Mouse (Mus musculus) ovary, adult 2 months (tissue): ENCODE results near the gene Fgf11. TPM values are rescaled to one million over a fixed set of nuclear protein-coding genes. Genes with fewer than 3 reads are reported as not detected.

ENCODE experiments used
- polyA plus RNA-seq: library from polyadenylated mRNA; depleted of rRNA; stranded (reverse); fragments of >200 nt; gene quantifications from 2 replicates; pipeline ENCODE4 v1.2.3, GENCODE M21; 2012; rRNA removed

Gene Fgf11
- polyA plus RNA-seq = 7.8 and 8.5 TPM in 2 replicates

DNA sequence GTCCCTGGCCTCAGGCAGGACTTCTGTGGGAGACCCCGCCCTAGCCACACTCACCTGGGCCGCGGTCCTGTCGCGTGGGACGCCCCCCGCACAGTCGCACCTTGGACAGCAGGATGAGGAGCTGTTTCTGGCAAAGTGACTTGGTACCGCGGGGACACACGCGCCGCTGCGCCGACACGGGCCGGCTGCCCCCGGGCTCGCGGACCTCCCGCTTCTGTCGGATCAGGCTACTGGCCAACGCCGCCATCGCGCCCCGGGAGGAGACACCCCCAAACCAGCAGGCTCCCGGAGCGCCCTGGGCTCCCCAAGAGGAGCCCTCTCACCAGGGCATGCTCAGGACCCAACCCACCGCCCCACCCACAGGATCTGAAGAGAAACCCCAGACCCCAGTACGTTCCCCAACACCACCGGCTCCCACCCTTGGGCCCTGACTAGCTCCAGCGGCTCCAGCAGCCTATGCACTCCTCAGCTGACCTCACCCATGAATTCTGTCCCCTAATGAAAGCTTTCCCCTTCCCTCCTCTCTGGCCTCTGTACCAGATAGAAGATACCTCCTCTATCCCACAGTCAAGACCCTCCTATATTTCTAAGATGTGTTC is at the start of gene Fgf11:
Gene Fgf11, minus strand, starts transcription at position 479 of the 599 bp plus-strand sequence.

GRCm38 (mm10) chr11:69846198-69846680 is 44.6 kb upstream of the Fgf11 start, which contains the start of gene Plscr3:
Gene Plscr3 (plus strand): TSS chr11:69846376.

DNA sequence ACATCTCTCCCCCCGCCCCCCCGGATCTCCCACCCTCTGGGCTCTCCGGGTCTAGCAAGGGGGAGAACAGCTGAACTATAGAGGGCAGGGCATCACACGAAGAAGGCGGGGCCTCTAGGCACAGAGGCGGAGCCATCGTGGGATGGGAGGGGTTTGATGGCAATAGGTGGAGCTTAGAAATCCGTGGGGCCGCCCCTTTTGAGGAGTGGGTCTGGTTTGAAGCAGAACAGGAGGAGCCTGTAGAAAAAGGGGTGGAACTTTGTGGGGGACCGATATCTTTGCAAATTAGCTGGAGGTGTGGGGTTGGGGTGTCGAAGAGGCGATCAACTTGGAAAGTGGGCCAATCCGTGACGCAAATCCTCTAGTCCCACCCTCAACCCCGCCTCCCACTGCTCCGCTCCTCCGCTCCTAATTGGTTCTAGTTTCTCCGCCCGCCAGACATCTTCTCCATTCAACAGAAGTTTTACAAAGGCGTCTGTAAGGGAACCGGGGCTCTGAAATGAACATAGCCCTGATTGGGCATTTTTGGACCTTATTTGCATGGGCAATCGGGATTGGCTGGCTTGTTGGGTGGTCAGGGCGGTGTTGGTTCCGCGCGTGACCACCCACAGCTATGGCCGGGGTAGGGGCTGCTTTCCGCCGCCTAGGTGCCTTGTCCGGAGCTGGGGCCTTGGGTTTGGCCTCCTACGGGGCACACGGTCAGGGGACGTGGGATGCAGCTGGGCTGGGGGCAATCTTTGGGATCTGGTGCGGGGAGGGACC is 36.5 kb upstream of the Fgf11 start, which contains the start of gene Tmem256:
Gene Tmem256, plus strand, starts transcription at position 563 of the 762 bp plus-strand sequence.

DNA sequence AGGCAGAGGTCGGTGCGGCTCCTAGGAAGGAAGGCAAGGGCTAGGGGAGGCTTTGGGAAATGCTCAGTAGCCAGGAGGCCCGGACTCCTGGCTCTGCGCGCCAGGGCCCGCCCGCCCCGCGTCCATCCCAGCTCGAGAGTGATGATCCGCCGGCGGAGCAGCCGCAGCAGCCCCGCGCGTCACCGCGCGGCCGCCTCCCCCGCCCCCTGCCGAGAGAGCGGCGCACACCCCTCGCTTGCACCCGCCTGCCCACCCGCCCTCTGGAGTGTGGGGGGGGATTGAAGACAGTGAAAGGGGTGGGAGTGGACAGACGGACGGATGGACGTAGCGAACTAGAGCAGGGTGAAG is 35.9 kb upstream of the Fgf11 start, which contains the start of gene Nlgn2:
Gene Nlgn2, minus strand, starts transcription at position 181 of the 348 bp plus-strand sequence.

DNA sequence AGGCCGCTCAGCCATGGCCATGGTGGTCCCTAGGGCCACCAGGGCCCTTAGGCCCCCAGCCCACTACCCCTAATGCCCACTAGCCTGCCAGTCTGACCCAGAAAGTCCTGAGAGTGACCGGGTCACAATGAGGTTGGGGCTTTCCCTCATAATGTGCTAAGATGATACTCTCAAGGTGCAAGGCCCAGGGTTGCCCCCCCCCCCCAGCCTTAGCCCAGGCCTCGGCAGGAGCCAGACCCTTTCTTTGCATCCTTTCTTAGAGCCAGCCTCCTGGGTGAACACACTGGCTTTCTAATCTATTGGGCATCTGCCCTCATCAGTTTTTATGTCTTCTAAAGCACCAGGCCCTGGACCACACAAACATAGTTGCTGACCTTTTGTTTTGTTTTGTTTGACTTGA is 20.4 kb upstream of the Fgf11 start, which contains the start of gene Spem1:
Gene Spem1, minus strand, starts transcription at position 101 of the 400 bp plus-strand sequence.

GRCm38 (mm10) chr11:69818365-69818764 is 16.7 kb upstream of the Fgf11 start, which contains the start of gene Spem2:
Gene Spem2 (minus strand): TSS chr11:69818465.

DNA sequence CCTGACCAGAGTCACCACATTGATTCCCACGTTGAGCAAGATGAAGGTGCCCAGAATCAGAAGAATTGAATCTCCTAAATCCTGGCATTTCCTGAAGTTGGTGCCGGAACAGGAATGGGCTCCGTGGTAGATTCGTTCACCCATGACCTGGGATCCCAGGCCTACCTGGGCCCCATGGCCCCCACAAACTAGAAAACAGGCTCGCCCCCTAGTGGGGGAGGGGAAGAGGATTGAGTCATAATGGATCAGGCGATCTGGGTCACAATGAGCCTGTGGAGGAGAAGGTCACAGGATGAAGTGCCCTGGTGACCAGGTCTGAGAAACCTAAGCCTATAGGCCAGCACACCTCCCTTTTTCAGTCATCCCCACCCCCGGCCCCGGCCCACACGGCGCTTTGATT is 13.5 kb upstream of the Fgf11 start, which contains the start of gene Gm39566:
Gene Gm39566, minus strand, starts transcription at position 144 of the 400 bp plus-strand sequence.

DNA sequence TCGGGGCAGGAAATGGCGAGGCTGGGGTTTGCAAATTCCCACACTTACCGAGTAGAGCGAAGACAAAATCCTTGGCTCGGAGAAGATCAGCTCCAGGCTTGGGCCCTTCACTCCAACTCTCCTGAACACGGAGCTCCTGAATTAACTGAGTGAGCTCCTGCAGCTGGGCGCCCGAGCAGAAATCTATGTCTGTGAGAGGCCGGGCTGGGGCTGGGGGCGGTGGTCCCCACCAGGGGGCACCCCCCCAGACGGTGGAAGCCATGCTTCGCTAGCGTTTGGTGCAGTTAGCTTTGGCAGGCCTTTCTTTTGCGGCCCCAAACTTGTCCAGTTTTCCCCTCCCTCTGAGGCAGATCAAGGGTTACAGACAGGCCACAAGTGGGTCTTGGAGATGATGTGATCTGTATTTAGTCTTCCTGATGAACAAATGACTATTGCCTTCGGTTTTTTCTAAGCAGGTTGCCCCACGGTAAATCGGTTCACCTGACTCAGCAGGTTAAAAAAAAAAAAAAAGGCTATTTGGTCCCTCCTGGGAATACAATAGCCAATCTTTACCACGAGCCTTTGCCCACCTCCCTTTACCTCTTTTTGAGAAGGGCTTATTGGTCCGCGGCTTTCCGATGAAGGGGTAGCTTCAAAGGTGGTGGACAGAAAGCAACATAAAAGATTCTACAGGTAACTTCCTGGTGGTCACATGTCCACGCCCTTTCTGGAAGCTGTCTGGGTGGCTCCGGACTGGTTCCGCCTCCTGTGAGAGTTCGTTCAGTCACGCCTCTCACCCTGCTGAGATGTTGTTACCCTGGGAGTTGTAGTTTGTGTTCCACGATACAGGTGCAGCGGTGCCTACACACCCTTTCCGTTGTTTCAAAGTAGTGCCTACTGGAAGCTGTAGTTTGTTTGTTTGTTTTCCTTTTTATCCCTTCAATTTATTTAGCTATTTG is 3.6 kb upstream of the Fgf11 start, which contains the start of gene Tmem102:
Gene Tmem102, minus strand, starts transcription at position 653 of the 938 bp plus-strand sequence.

DNA sequence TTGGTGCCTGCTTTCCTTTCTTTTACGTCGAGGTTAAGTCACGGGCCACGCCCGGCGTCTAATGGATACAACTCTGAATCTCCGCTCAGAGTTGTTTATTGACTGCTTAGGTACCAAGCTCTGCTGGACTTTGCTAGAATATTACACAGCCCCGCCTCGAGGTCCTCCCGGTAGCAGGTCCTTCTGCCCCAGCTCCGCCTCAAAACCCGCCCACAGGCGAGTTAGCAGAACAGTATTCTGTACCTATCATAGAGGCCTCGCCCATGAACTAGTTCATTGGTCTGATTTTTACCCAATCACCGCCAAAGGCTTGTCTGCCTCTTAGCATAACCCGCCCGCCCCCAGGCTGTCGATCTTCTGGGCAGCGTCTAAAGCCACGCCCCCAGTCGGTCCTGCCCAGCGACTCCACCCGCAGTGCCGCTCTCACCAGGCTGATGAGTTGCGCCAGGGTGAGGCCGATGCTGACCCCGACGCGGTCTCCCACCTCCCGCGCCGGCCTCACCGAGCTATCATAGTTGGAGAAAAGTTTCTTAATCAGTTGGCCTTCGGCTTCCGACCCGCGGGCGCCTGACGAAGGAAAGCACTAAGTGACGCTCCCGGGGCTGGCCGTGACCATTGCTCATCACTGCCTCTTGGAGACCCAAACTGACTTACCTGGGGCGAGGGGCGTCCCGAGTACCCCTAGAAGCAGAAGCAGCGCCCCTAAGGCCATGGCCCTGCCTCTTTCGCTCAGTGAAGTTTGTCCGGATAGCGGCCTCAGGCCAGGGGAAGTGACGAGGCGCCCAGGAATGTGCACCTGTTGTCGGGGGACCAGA is 6.3 kb downstream of the Fgf11 start, which contains the start of gene Chrnb1:
Gene Chrnb1, minus strand, starts transcription at position 776 of the 815 bp plus-strand sequence.

DNA sequence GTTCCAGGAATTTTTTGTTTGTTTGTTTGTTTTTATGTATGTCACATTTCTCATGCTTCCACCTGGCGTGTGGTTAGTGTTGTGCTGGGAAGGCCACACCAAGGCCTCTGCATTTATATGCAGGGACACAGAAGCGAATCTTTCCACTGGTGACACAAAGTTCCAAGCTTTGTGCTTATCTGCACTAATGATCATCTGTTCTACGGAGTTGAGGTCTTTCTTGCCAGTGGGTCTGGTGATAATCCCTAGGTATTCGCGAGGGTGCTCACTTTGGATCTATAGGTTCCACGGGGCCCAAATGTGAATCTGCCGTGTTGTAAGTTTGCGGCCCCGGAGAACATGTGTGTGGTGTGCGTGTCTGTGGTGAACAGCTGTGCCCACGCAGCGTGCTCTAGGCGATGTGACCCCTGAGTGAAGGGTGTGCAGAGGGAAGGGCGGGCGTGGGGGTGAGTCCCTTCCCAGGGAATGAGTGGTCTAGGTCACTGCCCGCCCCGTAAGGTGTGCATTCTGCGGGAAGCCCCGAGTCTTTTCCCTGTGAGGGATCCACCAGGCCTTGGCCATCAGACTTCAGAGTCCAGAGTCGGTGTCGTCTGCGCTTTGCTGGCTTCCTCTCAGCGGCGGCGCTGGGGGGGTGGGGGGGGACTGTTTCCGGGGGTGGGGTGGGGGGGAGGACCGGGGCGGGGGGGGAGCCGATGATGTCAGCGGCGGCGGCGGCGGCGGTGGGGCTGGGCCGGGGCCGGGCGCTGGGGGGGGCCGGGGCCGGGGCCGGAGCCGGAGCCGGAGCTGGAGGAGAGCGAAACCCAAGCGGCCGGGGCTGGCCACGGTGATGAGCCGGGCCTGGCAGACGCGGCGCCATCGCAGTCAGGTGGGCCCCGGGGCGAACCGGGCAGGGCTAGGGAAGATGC is 36.2 kb downstream of the Fgf11 start, which contains the start of gene Zbtb4:
Gene Zbtb4, plus strand, starts transcription at position 692 of the 905 bp plus-strand sequence.

DNA sequence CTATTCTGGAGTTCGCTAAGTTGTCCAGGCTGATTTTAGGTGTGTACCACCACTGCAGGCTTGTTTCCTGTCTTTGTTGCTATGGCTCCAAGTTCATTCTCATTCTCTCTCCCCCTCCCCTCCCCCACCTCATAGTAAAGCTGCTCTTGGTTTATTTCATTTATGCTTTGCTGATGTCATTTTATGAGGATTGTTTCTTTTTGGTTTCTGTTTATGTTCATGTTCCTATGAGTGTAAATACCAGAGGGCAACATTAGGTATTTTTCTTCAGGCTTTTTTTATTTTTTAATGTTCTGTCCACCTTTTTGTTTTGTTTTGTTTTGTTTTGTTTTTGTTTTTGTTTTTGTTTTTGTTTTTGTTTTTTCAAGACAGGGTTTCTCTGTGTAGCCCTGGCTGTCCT is 39.8 kb downstream of the Fgf11 start, which contains the start of gene Slc35g3:
Gene Slc35g3, minus strand, starts transcription at position 101 of the 400 bp plus-strand sequence.

DNA sequence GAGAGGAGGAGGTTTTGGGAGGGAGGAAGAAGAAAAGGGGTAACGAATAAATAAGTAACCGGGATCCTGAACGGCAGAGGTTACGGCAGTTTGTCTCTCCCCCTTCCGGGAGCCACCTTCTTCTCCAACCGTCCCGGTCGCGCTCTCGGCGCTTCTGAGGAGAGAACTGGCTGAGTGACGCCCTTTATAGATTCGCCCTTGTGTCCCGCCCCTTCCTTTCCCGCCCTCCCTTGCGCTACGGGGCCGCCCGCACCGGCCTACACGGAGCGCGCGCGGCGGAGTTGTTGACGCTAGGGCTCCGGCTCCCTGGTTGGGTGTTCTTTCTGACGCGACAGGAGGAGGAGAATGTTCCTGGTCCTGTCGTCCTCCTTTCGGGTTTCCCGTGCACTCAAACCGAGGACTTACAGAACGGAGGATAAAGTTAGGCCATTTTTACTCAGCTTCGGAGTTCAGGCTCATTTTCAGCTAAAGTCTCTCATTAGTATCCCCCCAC is 43.1 kb downstream of the Fgf11 start, which contains the start of gene Polr2a:
Gene Polr2a, minus strand, starts transcription at position 160 of the 493 bp plus-strand sequence.

Other genes starting within 250 kb of the Fgf11 start
- 13.1 and 13.5 TPM in 2 replicates for gene Efnb3, start 241.7 kb downstream of the Fgf11 start, polyA plus RNA-seq
- 18.8 and 25.8 TPM in 2 replicates for gene Wrap53, start 221.6 kb downstream of the Fgf11 start, polyA plus RNA-seq
- gene Trp53, start 221.5 kb downstream of the Fgf11 start, polyA plus RNA-seq = 145 and 203 TPM in 2 replicates
- gene Atp1b2, start 195.9 kb downstream of the Fgf11 start, polyA plus RNA-seq = 119 and 137 TPM in 2 replicates
- 5.6 and 7.1 TPM in 2 replicates for gene Shbg, start 184.0 kb downstream of the Fgf11 start, polyA plus RNA-seq
- gene Sat2, start 179.8 kb downstream of the Fgf11 start, polyA plus RNA-seq = 4.8 and 5.1 TPM in 2 replicates
- 68.6 and 73.0 TPM in 2 replicates for gene Fxr2, start 168.9 kb downstream of the Fgf11 start, polyA plus RNA-seq
- 1.7 and 2.1 TPM in 2 replicates for gene Sox15, start 146.5 kb downstream of the Fgf11 start, polyA plus RNA-seq
- gene Mpdu1, start 139.2 kb downstream of the Fgf11 start, polyA plus RNA-seq = 95.9 and 115 TPM in 2 replicates
- gene Cd68, start 135.7 kb downstream of the Fgf11 start, polyA plus RNA-seq = 38.2 and 52.8 TPM in 2 replicates
- 252 and 395 TPM in 2 replicates for gene Eif4a1, start 129.4 kb downstream of the Fgf11 start, polyA plus RNA-seq
- gene Senp3, start 119.8 kb downstream of the Fgf11 start, polyA plus RNA-seq = 57.7 and 67.2 TPM in 2 replicates
- 5.2 and 8.0 TPM in 2 replicates for gene Tnfsf13, start 116.1 kb downstream of the Fgf11 start, polyA plus RNA-seq
- gene Tnfsf12, start 106.0 kb downstream of the Fgf11 start, polyA plus RNA-seq = 59.3 and 71.8 TPM in 2 replicates
- 12.8 and 20.4 TPM in 2 replicates for gene Tnfsfm13, start 105.8 kb downstream of the Fgf11 start, polyA plus RNA-seq
- 17.8 and 29.7 TPM in 2 replicates for gene Polr2a, start 43.2 kb downstream of the Fgf11 start, polyA plus RNA-seq
- 1.3 and 1.5 TPM in 2 replicates for gene Slc35g3, start 39.9 kb downstream of the Fgf11 start, polyA plus RNA-seq
- 48.6 and 69.0 TPM in 2 replicates for gene Zbtb4, start 35.9 kb downstream of the Fgf11 start, polyA plus RNA-seq
- gene Chrnb1, start 5.9 kb downstream of the Fgf11 start, polyA plus RNA-seq = 9.5 and 12.9 TPM in 2 replicates
- 7.3 and 9.6 TPM in 2 replicates for gene Tmem102, start 3.8 kb upstream of the Fgf11 start, polyA plus RNA-seq
- not detected in 2 replicates for gene Gm39566, start 13.4 kb upstream of the Fgf11 start, polyA plus RNA-seq
- not detected in 2 replicates for gene Spem2, start 16.6 kb upstream of the Fgf11 start, polyA plus RNA-seq
- gene Spem1, start 20.3 kb upstream of the Fgf11 start, polyA plus RNA-seq = 0.26 and 0.50 TPM in 2 replicates
- gene Nlgn2, start 35.9 kb upstream of the Fgf11 start, polyA plus RNA-seq = 79.8 and 101 TPM in 2 replicates
- gene Tmem256, start 36.7 kb upstream of the Fgf11 start, polyA plus RNA-seq = 120 and 177 TPM in 2 replicates
- 145 and 168 TPM in 2 replicates for gene Plscr3, start 44.5 kb upstream of the Fgf11 start, polyA plus RNA-seq
- 5.2 and 6.0 TPM in 2 replicates for gene Tnk1, start 56.9 kb upstream of the Fgf11 start, polyA plus RNA-seq
- gene Tmem95, start 76.2 kb upstream of the Fgf11 start, polyA plus RNA-seq = not detected in 2 replicates
- gene Kctd11, start 79.5 kb upstream of the Fgf11 start, polyA plus RNA-seq = 9.6 and 10.4 TPM in 2 replicates
- gene Acap1, start 93.7 kb upstream of the Fgf11 start, polyA plus RNA-seq = 1.4 and 1.8 TPM in 2 replicates
- 1.5 TPM in 2 replicates for gene 2810408A11Rik, start 99.1 kb upstream of the Fgf11 start, polyA plus RNA-seq
- gene Neurl4, start 99.2 kb upstream of the Fgf11 start, polyA plus RNA-seq = 67.0 and 76.7 TPM in 2 replicates
- gene Gps2, start 112.0 kb upstream of the Fgf11 start, polyA plus RNA-seq = 83.1 and 141 TPM in 2 replicates
- gene Eif5a, start 120.1 kb upstream of the Fgf11 start, polyA plus RNA-seq = 359 and 447 TPM in 2 replicates
- 21.2 and 30.0 TPM in 2 replicates for gene Ybx2, start 133.9 kb upstream of the Fgf11 start, polyA plus RNA-seq
- 51.0 and 53.2 TPM in 2 replicates for gene Slc2a4, start 146.3 kb upstream of the Fgf11 start, polyA plus RNA-seq
- gene Cldn7, start 162.9 kb upstream of the Fgf11 start, polyA plus RNA-seq = 32.6 and 38.7 TPM in 2 replicates
- 99.3 and 120 TPM in 2 replicates for gene Ctdnep1, start 179.3 kb upstream of the Fgf11 start, polyA plus RNA-seq
- gene Elp5, start 180.7 kb upstream of the Fgf11 start, polyA plus RNA-seq = 60.0 and 74.1 TPM in 2 replicates
- gene Gabarap, start 189.3 kb upstream of the Fgf11 start, polyA plus RNA-seq = 406 and 430 TPM in 2 replicates
- gene Phf23, start 193.9 kb upstream of the Fgf11 start, polyA plus RNA-seq = 18.6 and 19.8 TPM in 2 replicates
- gene Dvl2, start 198.7 kb upstream of the Fgf11 start, polyA plus RNA-seq = 30.5 and 32.6 TPM in 2 replicates
- 70.9 and 79.8 TPM in 2 replicates for gene Acadvl, start 213.6 kb upstream of the Fgf11 start, polyA plus RNA-seq
- gene Dlg4, start 215.1 kb upstream of the Fgf11 start, polyA plus RNA-seq = 35.0 and 35.2 TPM in 2 replicates